8 mouse cellular contexts compared by ENCODE assay signal in the genomic region with DNA sequence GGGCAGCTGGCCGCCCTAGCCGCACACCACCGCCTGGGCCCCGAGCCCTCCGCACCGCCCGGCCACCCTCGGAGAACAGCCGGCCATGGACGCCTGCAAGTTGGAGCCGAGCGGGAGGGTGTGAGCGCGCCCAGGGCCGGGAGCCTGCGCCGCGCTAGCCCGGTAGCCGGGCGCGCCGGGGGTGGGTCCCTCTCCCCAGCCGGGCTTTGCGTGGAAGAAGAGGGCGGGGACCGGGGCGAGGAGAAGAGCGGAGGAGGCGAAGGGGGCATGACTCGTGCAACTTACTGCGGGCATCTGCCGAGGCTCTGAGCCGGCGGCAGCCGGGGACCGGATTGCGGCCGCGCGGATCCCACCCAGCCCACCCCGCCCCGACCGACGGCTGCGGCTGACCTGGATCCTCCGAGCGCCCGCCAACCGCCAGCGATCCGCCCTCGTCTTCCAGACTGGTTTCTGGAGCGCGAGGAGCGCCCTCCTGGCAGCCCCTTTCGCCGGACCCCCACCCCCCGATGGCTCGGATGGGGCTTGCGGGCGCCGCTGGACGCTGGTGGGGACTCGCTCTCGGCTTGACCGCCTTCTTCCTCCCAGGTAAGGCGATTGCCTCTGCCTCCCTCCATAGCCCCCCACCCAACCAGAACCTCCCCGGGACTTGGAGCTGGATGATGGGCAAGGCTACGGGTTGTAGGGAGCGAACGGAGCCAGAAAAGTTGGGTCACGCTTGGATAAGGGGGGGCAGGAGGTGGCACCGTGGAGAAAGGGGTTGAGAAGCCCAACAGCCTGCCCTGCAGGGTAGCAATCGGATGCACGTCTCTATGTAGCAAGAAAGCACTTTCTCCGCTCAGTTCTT. TPM values are rescaled to one million over a fixed set of nuclear protein-coding genes. Genes with fewer than 3 reads are reported as not detected.
DNase-seq lines count a peak whose midpoint lies in the region; ATAC-seq and TF ChIP-seq lines count a peak whose summit lies in the region.

No protein-coding gene starts in this region.

- H3K27me3 ChIP-seq in Patski: peaks cover 9% of the 10 kb centered on the region
- 0 out of 2 replicates have a peak, but pooled peaks cover 2% of the 10 kb centered on the region for H3K27me3 ChIP-seq in hindbrain, embryonic 11.5 days (ENCODE audit: control insufficient read depth, insufficient read depth, low read length)
- H3K27me3 ChIP-seq in liver, embryonic 14.5 days (ENCODE audit: control insufficient read depth, insufficient read depth, low read length): peaks cover 28% of the 10 kb centered on the region
- H3K27me3 ChIP-seq in neural tube, embryonic 15.5 days (replicated peaks): no peaks in the 10 kb centered on the region

- H3K36me3 ChIP-seq in hindbrain, embryonic 11.5 days (ENCODE audit: control insufficient read depth, insufficient read depth, low read length): no peaks in the 10 kb centered on the region
- no peaks in the 10 kb centered on the region for H3K36me3 ChIP-seq in liver, embryonic 14.5 days (replicated peaks; ENCODE audit: control insufficient read depth, insufficient read depth, low read depth)
- no peaks in the 10 kb centered on the region for H3K36me3 ChIP-seq in neural tube, embryonic 15.5 days

- intact Hi-C loops in left cerebral cortex, postnatal 4 days (cut with DNase I): loop anchor here (2.0 to 10.0 kb wide), 2 partner anchors 120 to 406 kb away; no protein-coding TSS in a partner anchor
- intact Hi-C loops in left cerebral cortex, postnatal 14 days (cut with DNase I): loop anchor here (2.0 to 5.0 kb wide), 3 partner anchors 172 to 228 kb away; no protein-coding TSS in a partner anchor

- TF ChIP-seq EP300 in liver, embryonic 14.5 days (IDR thresholded peaks at IDR 0.05; ENCODE audit: low read depth): no peak

- no peaks in the 10 kb centered on the region for H3K9me3 ChIP-seq in hindbrain, embryonic 11.5 days (ENCODE audit: control insufficient read depth, low read length)
- H3K9me3 ChIP-seq in liver, embryonic 14.5 days (ENCODE audit: control insufficient read depth, low read length): no peaks in the 10 kb centered on the region
- H3K9me3 ChIP-seq in neural tube, embryonic 15.5 days (replicated peaks): no peaks in the 10 kb centered on the region

- ATAC-seq in Patski: peak; percentile 51
- ATAC-seq in hindbrain, embryonic 11.5 days (ENCODE audit: low FRiP score): peak; percentile 51
- peak; percentile 45 for ATAC-seq in liver, embryonic 14.5 days (ENCODE audit: insufficient read depth)
- peak; percentile 64 for ATAC-seq in neural tube, embryonic 15.5 days (ENCODE audit: low FRiP score)

- no peak for TF ChIP-seq CTCF in Patski (IDR thresholded peaks at IDR 0.05)
- TF ChIP-seq CTCF in liver, embryonic 14.5 days (IDR thresholded peaks at IDR 0.05; ENCODE audit: low read depth): no peak

- in situ Hi-C loops in Patski (cut with MboI; ENCODE audit: low pct_unique_long_range_greater_than_20kb): loop anchor here (25.0 kb wide), 1 partner anchor 218 kb away; no protein-coding TSS in a partner anchor

- POLR2A ChIA-PET in Patski (lab: Charles Lee): no interaction called here

- peak overlapping the region; percentile 95 for H3K27ac ChIP-seq in hindbrain, embryonic 11.5 days (ENCODE audit: low read depth, low read length)
- H3K27ac ChIP-seq in liver, embryonic 14.5 days: no peak overlapping the region
- peak overlapping the region; percentile 95 for H3K27ac ChIP-seq in neural tube, embryonic 15.5 days (replicated peaks)

- under 1% methylated on average over 59 of the region's 77 CpGs for WGBS in hindbrain, embryonic 11.5 days
- WGBS in liver, embryonic 14.5 days (ENCODE audit: insufficient replicate concordance): under 1% methylated on average over 46 of the region's 77 CpGs
- under 1% methylated on average over 69 of the region's 77 CpGs for WGBS in neural tube, embryonic 15.5 days

- H3K4me1 ChIP-seq in hindbrain, embryonic 11.5 days (replicated peaks; ENCODE audit: control insufficient read depth, insufficient read depth, low read length): peaks cover 16% of the 10 kb centered on the region
- no peaks in the 10 kb centered on the region for H3K4me1 ChIP-seq in liver, embryonic 14.5 days (replicated peaks; ENCODE audit: control insufficient read depth in 2 of 2, insufficient read depth in 2 of 2, low read length in 1 of 2)
- peaks cover 49% of the 10 kb centered on the region for H3K4me1 ChIP-seq in neural tube, embryonic 15.5 days

- peak overlapping the region; percentile 74 for H3K4me2 ChIP-seq in hindbrain, embryonic 11.5 days (replicated peaks; ENCODE audit: low read depth, low read length)
- H3K4me2 ChIP-seq in liver, embryonic 14.5 days (ENCODE audit: low read depth): peak overlapping the region; percentile 70
- peak overlapping the region; percentile 79 for H3K4me2 ChIP-seq in neural tube, embryonic 15.5 days

- CTCF ChIA-PET in Patski (lab: Charles Lee): interaction anchor here (1.0 to 1.6 kb wide), 4 partner anchors 10 to 57 kb away, joined by 3 to 10 read pairs (median 3); no protein-coding TSS in a partner anchor

- peak overlapping the region; percentile 96 for H3K4me3 ChIP-seq in hindbrain, embryonic 11.5 days (ENCODE audit: low read depth, low read length)
- peak overlapping the region; percentile 50 to 52 for H3K4me3 ChIP-seq in liver, embryonic 14.5 days (ENCODE audit: insufficient read depth in 1 of 2, low read depth in 2 of 2, low read length in 2 of 2)
- H3K4me3 ChIP-seq in neural tube, embryonic 15.5 days (replicated peaks): peak overlapping the region; percentile 59

- H3K9ac ChIP-seq in hindbrain, embryonic 11.5 days (ENCODE audit: low read depth, low read length): peak overlapping the region; percentile 97
- H3K9ac ChIP-seq in liver, embryonic 14.5 days (replicated peaks): no peak overlapping the region; the same call in 1 of the 2 replicates
- peak overlapping the region; percentile 81 for H3K9ac ChIP-seq in neural tube, embryonic 15.5 days (replicated peaks)

- DNase-seq in left cerebral cortex, postnatal 4 days: peak; percentile 34
- no peak for DNase-seq in left cerebral cortex, postnatal 14 days (ENCODE audit: low spot score in 2 of 2)
- no peak for DNase-seq in Patski (ENCODE audit: low read depth, low spot score)
- DNase-seq in embryo, embryonic 11 days: peak; percentile 76
- peak; percentile 75 for DNase-seq in hindbrain, embryonic 11.5 days (ENCODE audit: low spot score)
- no peak for DNase-seq in liver, embryonic 14.5 days (ENCODE audit: low read depth in 3 of 3, low spot score in 3 of 3)
- no peak for DNase-seq in frontal cortex, postnatal 14 days (ENCODE audit: low spot score in 2 of 2)

RNA-seq across cellular contexts. Expression of gene Nectin1, which starts 0.6 kb away (rescaled TPM):
- total RNA-seq in left cerebral cortex, postnatal 4 days (2021): 10 to 100 TPM; 87.7 to 95.8 TPM
- total RNA-seq in left cerebral cortex, postnatal 14 days (2021): 10 to 100 TPM; 82.6 to 93.4 TPM
- polyA plus RNA-seq in Patski (2021): 2.8 TPM
- 8.5 and 10.9 TPM in 2 replicates for polyA plus RNA-seq in hindbrain, embryonic 11.5 days (2014; fragmentation: Nextera tagmentation; extraction: Ambion mirVana)
- polyA plus RNA-seq in liver, embryonic 14.5 days (2012; rRNA removed): 1.2 and 1.5 TPM in 2 replicates
- 1.1 and 1.5 TPM in 2 replicates for polyA plus RNA-seq in liver, embryonic 14.5 days (2014; fragmentation: Nextera tagmentation; extraction: Ambion mirVana)
- 14.0 and 14.9 TPM in 2 replicates for polyA plus RNA-seq in neural tube, embryonic 15.5 days (2015; fragmentation: Nextera tagmentation; extraction: Ambion mirVana)

Comparison
In these comparisons a context has a peak if more than half of its experiments do, and no peak if none do; other contexts are left out.
1. DNase-seq: peak in left cerebral cortex, postnatal 4 days (single experiment), embryo, embryonic 11 days (single experiment) and hindbrain, embryonic 11.5 days (single experiment); none in left cerebral cortex, postnatal 14 days (0 of 2), Patski (single experiment), liver, embryonic 14.5 days (0 of 3) and frontal cortex, postnatal 14 days (0 of 2).
2. Peak in every context shown above with its lines, with median percentiles within 50 percentile points of each other: ATAC-seq, H3K4me2 ChIP-seq and H3K4me3 ChIP-seq.